Mouse (Mus musculus): ENCODE measurements at regions not wholly inside any gene's neighbourhood (a gene's known extent, or its start where the extent isn't known, plus 50 kb on each side); places are given as distances from the start of the nearest gene placed in this dataset.

DNA sequence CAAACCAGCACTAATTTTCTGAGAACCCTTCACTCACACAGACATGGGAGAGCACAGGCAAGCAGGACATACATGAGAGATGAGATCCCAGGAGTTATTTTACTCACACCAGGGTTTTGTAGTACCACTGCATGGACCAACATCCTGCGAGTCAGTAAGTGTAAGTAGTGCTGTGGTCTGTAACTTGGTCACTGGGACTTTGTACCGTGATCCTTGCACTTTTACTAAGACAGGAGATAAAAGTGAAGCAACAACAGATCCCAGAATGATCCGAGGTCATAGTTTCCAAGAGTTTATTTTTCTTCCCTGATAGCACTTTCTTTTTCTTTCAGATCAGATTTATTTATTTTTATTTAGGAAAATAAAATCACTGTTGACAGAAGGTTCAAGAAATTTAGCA lies 54.1 kb upstream of the Mtap start:
- no peak for DNase-seq (ENCODE audit: low spot score in 2 of 2)

- DNase-seq (ENCODE audit: low spot score in 2 of 2) = no peak
Observed at GRCm38 (mm10) chr4:89078485-89078884, 58.4 kb upstream of the Mtap start.

DNA sequence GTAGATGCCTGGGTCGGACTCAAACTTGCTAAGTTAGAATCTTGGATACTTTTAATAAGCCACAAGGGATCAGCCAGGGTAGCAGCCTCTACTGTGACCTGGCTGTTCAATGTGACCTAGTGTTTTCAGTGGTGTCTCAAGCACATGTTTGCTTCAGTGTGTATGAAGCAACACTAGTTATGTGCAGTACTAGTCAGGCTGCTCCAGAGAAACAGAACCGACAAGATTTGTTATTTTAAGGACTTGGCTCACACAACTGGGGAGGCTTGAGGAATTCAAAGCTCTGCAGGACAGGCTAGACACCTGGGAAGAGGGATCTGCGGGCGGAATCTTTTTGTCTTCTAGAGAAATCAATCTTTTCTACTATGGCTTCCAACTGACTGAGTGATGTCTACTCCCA lies 62.2 kb upstream of the Mtap start:
- DNase-seq (ENCODE audit: low spot score in 2 of 2) = no peak

- DNase-seq (ENCODE audit: low spot score in 2 of 2) = no peak
Observed at GRCm38 (mm10) chr4:89070430-89070829, 66.5 kb upstream of the Mtap start.

DNA sequence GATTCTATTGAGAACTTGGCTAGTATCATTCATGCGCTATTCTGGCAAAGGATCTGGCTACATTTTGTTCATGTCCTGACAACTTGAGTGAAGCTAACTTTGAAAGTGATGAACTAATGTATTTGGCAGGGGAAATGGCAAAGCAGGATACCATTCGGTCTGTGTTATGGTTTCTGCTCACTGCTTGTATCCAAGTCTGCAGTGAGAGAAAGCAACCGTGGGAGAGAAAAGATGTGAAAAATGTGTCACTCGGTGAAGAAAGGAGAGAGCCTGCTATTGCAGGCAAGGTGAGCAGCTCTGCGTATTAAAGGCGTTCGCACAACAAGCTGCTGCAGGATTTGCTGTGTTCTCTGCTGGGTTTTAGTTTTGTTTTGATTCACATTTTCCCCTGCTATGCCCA lies 72.5 kb upstream of the Mtap start:
- DNase-seq (ENCODE audit: low spot score in 2 of 2) = no peak

DNA sequence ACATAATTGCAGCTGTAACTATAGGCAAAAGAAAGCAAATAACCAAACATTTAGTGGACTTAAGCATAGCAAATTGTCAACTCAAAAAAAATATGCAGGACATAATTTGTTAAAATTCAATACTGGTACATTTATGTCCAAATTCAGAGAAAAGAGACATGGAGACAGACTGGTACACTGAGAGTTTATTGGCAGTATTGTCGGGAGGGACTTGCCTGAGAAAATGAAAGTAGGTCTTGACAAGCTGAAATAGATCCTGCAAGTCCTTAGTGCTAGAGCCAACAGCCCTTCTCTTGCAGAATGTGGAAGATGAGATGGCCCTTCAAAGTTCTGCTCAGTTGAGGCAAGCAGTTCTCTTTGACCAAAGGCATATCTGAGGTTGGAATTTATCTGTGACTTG lies 74.5 kb upstream of the Mtap start:
- no peak for DNase-seq (ENCODE audit: low spot score in 2 of 2)

DNA sequence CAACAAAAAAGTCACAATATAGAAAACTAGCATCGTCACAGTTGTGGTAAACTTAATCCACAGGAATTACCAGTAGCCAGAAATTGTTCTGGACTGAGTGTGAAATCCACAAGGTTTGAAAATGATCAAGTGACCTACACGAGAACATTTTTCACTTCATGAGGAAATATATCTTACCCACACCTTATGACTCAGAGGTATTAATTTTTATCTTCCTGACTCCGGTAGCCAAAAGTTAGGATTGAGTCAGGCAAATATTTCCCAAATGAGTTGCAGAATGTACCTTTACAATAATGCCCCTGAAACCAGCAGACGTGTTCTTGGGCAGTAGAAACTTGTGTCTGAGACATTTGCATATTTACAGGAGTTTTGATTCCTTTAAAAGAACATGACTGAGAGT lies 75.3 kb upstream of the Mtap start:
- no peak for DNase-seq (ENCODE audit: low spot score in 2 of 2)

GRCm38 (mm10) chr4:89057573-89057972 lies 79.3 kb upstream of the Mtap start:
- DNase-seq (ENCODE audit: low spot score in 2 of 2) = no peak

DNA sequence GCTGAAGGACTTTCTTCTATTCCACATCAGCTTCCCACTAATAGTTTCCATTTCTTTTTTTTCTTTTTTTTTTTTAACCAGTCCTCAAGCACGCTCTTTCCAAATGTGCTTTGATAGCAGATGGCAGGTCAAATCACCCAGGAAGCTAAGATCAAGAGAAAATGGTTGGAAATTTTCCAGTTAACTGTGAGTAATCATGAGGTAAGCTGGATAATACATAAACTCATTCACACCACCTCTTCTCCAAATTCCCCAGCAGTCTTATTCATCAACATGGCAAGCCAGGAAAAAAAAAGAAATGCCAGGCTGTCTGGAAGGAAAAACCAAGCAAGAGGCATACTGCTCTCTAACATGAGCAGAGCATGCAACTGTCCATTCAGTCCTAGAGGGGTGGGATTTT lies 79.8 kb upstream of the Mtap start:
- no peak for DNase-seq (ENCODE audit: low spot score in 2 of 2)

- no peak for DNase-seq (ENCODE audit: low spot score in 2 of 2)
Observed at GRCm38 (mm10) chr4:89055969-89056368, 81.0 kb upstream of the Mtap start.

GRCm38 (mm10) chr4:89053606-89054005 lies 83.3 kb upstream of the Mtap start:
- DNase-seq (ENCODE audit: low spot score in 2 of 2) = no peak

GRCm38 (mm10) chr4:89051897-89052296 lies 85.0 kb upstream of the Mtap start:
- DNase-seq (ENCODE audit: low spot score in 2 of 2) = no peak

DNA sequence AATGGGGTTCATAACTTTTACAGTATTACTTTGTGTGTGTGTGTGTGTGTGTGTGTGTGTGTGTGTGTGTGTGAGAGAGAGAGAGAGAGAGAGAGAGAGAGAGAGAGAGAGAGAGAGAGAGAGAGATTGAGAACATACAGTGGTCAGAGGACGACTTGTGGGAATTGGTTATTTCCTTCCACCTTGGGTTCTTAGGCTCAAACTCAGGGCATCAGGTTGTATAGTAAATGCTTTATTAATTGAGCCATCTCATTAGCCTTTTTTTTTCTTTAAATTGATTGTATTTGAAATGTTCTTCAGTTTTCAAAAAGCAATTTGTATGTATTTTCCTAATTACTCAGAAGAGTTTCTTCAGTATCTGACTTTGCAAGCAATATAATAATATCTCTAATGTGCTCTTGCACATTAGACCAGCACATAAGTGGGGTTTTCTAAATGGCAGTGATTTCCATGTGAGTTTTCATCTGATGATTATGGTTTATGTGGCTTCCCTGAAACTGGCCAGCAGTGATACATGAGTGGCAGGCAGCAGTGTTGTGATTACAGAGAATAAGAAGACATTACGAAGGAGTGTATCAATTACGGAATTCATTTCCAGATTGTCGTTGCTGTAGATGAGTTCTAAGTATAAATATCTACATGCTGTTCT lies 86.2 kb upstream of the Mtap start:
- no peak for DNase-seq (ENCODE audit: low spot score in 2 of 2)

GRCm38 (mm10) chr4:89049592-89050440 lies 87.1 kb upstream of the Mtap start:
- no peak for DNase-seq (ENCODE audit: low spot score in 2 of 2)

DNA sequence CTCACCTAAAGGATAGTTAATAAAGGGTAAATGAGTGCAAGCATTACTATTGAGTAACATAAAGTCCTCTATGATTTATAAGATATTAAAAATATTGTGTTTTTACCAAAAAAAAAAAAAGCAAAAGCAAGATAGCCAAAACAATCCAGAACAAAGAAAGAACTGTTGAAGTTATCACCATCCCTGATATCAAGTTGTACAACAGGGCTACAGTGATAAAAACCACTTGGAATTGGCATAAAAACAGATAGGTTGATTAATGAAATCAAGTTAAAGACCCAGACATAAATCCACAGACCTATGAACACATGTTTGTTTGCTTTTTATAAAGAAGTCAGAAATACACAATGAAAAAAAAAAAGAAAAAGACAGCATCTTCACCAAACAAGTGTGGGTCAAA lies 92.4 kb upstream of the Mtap start:
- no peak for DNase-seq (ENCODE audit: low spot score in 2 of 2)

DNA sequence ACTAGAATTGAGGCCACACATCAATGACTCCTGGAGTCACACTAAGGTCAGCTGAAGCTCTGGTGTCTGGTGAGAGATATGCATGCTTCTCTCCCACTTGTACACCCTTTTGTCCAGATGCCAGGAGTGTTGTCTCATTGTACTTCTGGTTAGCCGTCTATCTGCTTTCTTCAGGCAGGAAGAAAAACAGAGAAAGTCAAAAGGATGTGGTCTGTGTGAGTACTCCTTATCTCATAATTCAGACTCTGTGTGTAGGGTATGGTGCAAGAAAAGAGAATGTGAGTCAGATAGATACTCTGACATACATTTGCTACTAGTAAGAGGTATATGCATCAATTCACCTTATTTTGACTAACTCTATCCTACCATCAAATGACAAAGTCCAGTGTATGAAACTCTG lies 92.9 kb upstream of the Mtap start:
- DNase-seq (ENCODE audit: low spot score in 2 of 2) = no peak

DNA sequence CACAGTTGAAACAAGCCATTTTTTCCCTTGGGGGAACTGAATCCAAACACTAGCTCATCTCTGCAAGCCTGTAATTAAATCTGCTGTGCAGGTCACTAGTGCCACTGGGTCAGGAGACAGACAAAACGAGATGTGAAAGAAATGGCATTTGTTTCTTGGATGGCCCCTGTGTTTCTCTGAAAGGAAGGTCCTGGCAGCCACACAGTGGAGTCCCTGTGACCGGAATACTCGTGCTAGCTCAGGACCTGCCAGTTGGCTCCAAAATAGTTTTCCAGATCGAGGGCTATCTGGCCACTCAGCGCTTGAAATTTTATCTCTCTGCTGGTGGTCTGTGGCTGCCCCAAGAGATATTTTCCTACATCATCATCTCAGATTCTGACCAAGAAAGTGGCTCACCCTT lies 96.1 kb upstream of the Mtap start:
- no peak for DNase-seq (ENCODE audit: low spot score in 2 of 2)

- DNase-seq (ENCODE audit: low spot score in 2 of 2) = no peak
Observed at GRCm38 (mm10) chr4:89038906-89039305, 98.0 kb upstream of the Mtap start.

DNA sequence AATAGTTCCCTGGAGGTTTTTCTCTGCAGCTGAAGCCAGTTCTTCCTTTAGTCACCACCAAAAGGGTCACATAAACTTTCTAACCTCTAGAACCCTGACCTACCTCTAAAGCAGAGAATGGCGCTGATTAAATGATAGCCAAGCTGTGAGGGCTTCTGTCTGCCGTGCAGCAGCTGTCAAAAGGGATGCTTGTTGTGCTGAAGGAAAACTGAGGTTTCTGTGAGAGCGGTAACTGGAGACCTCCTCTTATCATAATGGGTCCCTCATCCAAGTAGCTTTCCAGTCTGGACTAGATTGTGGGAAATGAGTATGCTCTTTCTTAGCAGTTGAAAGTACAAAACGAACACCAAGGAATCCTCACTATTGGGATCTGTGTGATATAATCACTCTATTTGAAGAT lies 98.8 kb upstream of the Mtap start:
- no peak for DNase-seq (ENCODE audit: low spot score in 2 of 2)

DNA sequence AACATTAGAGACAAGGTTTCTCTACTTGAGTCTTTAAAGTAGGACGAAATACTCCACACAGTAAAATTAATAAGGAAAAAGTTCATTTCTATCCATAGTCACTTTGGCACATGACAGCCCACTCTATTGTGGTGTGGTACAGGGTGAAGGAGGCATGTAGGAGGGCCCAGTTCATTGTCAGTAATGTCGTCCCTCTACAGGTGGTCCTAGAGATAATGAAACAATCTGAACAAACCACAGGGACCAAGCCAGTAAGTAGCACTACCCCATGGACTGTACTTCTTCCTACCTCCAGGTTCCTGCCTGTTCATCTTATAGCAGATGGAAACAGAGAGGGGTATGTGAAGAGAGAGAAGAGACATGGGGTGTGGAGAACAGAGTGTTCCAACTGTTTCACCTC lies 102.1 kb upstream of the Mtap start:
- DNase-seq (ENCODE audit: low spot score in 2 of 2) = no peak

DNA sequence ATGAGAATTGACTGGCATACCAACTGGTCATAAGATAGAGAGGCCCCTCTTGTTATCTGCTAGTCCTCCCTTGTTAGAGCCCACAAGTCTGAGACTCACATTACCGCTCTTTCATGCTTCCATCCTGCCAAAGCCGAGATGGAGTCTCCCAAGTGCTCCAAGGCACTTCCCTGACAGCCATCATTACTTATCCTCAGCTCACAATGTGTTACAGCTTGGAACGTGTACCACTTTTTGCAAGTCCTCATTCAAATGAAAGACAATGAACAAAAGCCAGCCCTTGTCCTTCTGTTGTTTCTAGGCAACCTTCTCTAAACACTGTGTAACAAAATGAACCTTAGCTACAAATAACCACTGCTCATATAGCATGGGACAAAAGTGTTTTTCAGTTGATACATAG lies 102.6 kb upstream of the Mtap start:
- no peak for DNase-seq (ENCODE audit: low spot score in 2 of 2)

GRCm38 (mm10) chr4:89012681-89013353 lies 124.1 kb upstream of the Mtap start:
- DNase-seq (ENCODE audit: low spot score in 2 of 2) = no peak

DNA sequence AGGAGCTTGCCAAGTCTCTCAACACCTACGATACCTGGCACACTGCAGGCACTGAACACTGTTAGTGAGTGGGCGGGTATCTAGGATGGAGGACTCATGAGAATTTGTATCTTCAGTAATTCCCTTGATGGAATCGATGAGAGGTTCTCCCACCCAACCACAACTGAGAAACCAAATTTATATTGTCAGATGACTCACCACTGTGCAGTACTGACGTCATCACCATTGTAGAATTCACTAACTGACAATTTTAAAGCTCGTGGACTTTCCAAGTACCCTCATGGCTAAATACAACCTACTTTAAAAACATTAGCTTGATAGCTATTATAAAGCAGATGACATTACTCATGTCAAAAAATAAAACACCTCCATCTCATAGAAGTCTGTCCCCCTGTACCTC lies 128.4 kb upstream of the Mtap start:
- DNase-seq (ENCODE audit: low spot score in 2 of 2) = no peak
